Mouse (Mus musculus): ENCODE measurements around the gene Olfr1336.
"Not testable (repeated sequence)": the region's sequence is repeated elsewhere in the genome, so short reads cannot be mapped to it uniquely, and the experiment has no call there.

Olfr1336 gene

DNA sequence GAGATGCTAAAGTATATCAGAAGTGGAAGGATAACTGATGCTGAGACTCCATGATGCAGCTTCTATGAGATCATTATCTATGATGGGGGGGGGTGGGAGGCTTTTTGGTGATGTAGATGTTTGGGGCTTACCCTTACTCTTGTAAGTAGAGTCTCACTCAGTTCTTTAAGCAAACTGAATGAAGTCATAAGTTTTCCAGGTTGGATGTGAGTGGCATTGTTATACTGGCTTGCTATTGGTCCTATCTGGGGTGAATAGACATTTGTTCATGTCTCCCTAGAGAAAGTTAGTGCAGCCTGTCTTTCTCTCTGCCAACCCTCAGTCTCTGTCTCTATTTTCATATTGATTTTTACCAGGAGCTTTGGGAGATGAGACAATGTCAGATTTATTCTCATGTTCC, at the start of gene Olfr1336:
TSS of gene Olfr1336 (plus strand) at position 301 of the 400 bp plus-strand sequence.
- no peak for DNase-seq

DNA sequence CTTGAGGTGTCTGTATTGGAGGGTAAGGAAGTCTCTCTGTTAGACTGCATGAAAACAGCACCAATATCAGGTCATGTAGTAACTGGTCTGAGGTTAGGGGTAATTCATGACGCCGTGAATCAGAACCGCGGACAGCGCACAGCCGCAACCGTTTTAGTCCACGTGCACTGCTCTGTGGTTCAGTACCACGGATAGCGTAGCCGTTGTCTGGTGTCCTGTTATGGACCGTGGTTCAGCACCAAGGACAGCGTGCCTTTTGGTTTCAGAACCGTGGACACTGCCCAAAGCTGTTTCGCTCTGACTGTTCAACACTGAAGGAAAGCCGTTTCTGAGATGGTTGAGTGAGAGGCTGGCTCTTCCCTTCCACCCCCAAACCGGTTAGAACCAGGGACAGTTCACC, 45.9 kb upstream of the Olfr1336 start, which contains the start of gene Gm20715:
TSS of gene Gm20715 (plus strand) at position 235 of the 400 bp plus-strand sequence.
- peak; percentile 30 to 37 for DNase-seq

DNA sequence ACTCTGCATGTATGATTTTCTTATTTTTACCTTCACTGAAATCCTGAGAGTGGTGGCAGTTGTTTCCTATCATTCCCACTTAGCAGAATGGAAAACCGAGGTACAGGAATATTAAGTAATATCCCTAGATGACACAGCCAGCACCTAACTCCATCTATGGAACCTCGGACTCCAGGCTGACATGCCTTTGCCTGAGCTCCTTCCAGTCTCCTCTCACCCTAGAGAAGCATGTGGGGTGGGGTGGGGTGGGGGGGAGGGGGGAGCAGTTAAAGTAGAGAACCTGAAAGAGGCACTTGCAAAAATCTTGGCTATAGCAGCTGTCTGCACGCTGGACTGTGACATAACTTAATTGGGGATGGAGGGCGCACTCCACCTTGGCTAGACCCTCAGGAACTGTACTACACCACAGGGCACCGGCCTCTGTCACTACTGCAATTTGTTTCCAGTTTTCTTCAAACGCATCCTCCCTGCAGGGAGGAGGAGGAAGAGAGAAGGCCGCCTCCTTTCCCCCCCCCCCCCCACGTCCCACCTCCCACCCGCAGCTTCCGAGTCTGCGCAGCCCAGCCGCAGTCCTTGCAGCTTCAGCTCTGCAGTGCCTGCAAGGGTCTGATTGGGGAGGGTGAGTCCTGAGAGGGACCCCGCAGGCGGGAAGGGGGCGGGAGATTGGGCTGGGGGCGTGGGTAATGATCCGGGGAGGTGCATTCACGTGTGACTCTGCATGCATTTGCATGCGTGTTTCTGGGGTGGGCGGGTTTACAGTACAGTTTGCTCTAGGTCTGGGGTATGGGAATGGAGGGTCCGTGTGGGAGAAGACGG, 41.1 kb upstream of the Olfr1336 start:
- no peak for DNase-seq

DNA sequence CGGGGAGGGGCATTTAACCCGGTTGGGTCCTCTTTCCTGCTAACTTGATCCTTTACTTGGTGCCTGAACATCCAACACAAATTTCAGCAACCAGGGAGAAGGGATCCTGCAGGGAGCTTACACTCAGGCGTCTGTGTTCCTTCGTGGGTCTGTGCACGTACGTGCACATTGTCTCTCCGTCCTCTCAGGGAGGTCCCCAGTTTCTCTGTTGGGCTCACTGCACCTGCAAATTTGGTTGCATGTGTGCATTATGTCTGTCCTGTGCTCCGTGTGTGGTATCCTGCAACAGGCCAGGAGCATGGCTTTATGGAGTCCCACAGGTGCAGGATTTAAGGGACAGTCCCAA, 40.6 kb upstream of the Olfr1336 start:
- DNase-seq, result no peak

DNA sequence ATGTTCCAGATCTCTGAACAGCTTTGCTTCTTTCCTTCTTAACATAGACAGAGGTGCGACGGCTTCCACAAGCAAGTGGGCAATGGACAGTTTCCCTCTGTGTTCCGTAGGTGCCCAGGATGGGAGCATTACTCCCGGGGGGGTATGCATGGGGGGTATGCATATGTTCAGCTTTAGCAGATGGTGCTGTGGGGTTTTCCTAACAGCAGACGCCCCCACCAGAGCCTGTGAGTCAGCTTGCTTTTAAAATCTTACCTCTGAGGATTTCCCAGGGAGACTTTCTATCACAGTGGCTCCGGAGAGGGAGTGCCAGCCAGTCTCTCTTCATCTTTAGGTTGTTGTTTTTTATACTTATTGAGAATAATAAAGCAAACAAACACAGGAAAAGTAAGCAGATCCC, 36.1 kb upstream of the Olfr1336 start:
- DNase-seq, result no peak

DNA sequence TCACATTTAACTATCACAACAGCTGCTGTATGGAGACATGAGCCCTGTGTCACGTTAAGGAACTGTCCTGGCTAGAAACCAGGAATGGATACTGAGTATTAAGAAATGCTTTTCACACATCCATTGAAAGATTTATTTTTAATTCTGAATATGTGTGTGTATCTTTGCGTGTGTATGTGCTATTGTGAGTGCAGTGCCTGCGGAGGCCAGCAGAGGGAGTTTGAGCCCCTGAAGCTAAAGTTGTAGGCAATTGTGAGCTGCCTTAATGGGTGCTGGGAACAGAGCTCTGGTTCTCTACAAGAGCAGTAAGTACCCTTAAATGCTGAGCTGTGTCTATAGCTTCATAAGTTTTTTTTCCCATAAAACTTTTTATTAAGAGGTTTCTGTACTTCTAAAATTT, 26.6 kb upstream of the Olfr1336 start:
- DNase-seq, result no peak

DNA sequence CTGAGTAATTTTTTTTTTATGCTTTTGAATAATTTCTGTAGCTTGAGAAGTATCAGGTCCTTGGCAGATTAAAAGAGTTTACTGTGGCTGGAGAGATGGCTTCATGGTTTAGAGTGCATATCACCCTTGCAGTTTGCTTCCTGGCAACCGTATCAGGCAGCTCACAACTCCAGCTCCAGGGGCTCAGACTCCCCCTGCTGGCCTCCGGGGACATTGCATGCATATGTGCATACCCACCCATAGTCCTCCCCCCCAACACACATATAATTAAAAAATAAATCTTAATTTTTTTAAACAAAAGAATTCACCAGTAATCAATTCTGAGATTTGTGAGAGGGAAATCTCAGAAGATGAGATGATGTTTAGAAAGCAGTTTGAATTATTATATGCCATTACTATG, 25.6 kb upstream of the Olfr1336 start:
- no peak for DNase-seq

DNA sequence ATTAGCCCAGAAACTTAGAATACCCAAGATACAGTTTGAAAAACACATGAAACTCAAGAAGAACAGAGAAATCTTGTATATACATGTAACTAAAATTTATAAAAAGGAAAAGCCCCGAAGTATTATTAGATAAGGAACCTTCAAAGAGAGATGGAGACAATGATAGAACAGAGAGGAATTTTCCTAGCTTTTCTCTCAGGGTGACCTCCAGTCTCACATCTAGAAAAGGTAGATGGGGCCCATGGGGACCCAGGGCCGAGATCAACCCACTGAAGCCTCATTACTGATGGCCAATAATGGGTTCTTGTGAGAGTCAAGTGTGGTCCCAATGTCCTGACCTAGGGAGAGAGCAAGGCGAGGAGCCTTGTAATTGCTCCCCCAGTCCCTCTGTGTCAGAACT, 17.6 kb upstream of the Olfr1336 start, which contains the start of gene Olfr1344:
TSS of gene Olfr1344 (plus strand) at position 301 of the 400 bp plus-strand sequence.
- no peak for DNase-seq

DNA sequence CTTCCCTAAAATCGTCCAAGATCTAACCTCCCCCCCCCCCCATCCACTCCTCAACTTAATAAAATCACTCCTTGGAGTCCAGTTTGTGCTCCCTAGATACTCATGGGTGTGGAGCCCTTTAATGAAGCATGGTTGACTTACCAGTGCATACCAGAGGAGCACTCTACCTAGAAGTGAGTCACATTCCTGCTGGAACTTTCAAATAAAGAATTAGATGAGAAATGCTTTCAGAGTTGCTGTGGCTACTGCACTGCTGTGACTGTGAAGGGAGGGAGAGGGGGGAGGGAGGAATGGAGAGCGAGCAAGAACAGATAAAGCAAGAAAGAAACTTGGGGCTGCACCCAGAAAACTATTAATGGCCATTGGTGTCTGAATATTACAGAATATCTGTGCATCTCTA, 14.8 kb upstream of the Olfr1336 start:
- DNase-seq, result no peak

DNA sequence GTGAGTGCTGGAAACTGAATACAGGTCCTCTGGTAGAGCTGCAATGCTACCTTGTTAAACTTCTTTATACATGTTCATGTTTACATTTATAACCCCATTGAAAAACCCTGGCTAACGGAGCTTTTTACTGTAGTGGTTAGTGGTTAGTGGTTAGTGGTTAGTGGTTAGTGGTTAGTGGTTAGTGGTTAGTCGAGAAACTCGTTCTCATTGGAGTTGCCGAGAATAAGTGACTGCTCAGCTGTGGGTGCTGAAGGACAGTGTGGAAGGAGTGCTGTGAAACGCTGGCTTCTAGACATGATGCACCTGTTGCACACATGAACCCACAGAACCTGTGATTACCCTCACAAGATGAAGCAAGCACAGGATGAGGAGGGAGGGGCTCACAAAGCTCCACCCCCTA, 8.2 kb upstream of the Olfr1336 start:
- no peak for DNase-seq

DNA sequence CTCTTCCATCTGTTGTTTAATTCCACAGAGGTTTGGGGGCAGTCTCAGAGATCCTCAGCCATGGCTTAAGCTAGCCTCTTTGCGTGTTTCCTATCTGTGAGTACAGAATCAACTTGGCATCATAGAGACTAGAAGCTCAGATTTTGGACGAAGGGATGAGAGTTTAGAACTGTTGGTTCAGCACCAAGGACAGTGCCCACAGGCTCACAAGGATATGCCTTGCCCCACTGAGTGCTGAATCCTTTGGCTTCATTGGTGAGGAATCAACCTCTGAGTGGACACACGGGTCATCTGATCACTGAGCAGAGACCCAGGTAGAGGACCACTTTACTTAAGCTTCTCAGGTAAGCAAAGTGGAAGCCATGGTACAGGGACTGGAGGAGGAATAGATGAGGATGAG, 431 bp downstream of the Olfr1336 start:
- DNase-seq, result no peak

DNA sequence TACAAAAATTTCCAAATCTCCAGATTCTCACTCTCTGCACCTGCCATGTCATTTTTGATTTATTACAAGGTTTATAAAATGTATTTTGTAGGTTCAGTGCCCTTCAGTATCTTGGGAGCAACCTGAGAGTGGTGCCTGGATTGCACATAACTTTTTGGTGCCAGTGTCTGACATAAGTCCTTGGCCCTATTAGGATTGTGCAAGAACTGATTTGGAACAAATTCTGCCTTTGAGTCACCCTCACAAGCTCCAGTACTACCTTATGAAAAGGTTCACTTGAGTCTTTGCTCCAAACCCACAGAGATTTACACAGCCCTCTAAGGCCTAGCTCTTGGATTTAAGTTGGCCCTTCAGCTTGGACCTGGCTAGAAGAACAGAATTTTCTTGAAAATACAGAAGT, 11.0 kb downstream of the Olfr1336 start, which contains the start of gene Olfr1346:
TSS of gene Olfr1346 (plus strand) at position 151 of the 400 bp plus-strand sequence.
- no peak for DNase-seq

DNA sequence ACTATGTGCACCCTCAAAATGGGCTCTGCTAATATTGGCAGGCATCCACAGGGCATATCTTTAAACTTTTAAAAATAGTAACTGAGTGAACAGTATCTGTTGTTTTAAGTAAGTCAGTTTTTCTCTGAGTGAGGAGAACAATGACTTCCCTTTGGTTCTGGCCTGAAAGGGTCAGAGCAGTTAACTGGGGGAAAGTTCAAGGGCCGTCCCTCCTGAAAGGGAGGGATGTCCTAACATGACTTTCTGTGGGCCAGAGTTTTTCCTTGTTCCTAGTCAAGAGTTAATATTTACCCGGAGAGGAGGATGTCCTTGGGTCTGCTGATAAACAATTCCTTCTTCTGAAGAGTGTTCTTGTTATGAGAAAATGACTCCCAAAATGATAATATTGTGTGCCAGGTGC, 21.7 kb downstream of the Olfr1336 start:
- DNase-seq, result not testable (repeated sequence)

DNA sequence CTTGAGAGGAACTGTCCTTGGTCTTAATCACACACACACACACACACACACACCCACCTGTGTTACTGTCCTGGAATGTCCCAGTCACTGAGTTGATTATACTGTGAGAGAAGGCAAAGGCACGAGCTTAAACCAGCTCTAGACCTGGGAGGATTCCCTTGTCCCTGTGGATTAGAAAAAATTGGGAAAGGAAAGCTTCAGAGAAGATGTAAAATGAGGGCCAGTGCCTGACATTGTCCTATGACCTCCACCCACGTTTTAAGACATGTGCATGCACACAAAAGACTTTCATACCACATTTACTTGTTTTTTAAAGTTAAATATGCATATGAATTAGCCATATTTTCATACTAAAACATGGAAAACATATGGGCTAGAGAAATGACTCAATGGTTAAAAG, 30.9 kb downstream of the Olfr1336 start, which contains the start of gene Olfr5:
TSS of gene Olfr5 (minus strand) at position 101 of the 400 bp plus-strand sequence.
- no peak for DNase-seq

DNA sequence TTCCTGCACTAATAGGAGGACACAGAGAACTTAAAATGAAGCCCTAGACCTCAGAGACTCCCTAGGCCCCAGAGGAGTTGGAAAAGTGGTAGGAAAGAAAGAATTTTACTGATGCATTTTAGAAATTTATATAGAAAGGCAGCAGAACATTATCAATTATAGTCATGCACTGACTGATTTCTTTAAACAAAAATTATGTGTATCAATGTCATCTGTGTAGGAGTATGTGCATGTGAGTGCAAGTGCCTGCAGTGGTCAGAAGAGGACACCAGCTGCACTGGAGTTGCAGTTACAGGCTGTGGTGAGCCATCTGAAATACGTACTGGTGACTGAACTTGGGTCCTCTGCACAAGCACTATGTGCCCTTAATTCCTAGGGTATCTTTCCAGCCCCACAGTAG, 43.7 kb downstream of the Olfr1336 start, which contains the start of gene Olfr1347:
TSS of gene Olfr1347 (minus strand) at position 101 of the 400 bp plus-strand sequence.
- no peak for DNase-seq

DNA sequence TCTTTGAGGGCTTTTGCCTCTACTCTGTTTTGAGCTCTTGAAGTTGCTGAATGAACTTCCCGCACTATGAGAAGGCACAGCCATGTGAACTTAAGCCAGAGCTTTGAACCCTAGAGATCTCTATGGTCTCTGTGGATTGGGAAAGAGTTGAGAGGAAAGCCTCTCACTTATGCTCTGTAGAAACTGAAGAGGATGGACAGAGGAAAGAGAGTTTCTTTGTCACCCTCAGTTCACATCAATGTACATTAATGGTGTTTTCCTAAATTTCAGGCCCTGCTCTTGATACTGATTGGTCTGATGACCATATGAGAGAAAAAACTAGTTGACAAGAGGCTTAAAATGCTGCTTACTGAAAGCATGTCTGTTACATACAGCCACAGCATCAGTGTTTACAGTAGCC, 52.7 kb downstream of the Olfr1336 start, which contains the start of gene Olfr1348:
TSS of gene Olfr1348 (minus strand) at position 101 of the 400 bp plus-strand sequence.
- DNase-seq, result no peak
